Mouse (Mus musculus) liver, embryonic 15.5 days (tissue): ENCODE results near the gene Las1l. TPM values are rescaled to one million over a fixed set of nuclear protein-coding genes. Genes with fewer than 3 reads are reported as not detected.

Experiments
- ATAC-seq: fragments of 200-750 bp; cut with Nextera tagmentation; 2 replicates; pipeline ENCODE4 v1.8.0; 2017; ENCODE audit warnings: moderate number of reproducible peaks, mild to moderate bottlenecking, moderate library complexity; ENCODE audit not compliant: insufficient read depth
- H3K27ac ChIP-seq: fragments of 300-500 bp; sonication (generic); replicated peaks from 2 replicates; pipeline ENCODE4 v1.5.1; 2015; ENCODE audit warnings: mild to moderate bottlenecking, inconsistent platforms
- H3K27me3 ChIP-seq: fragments of 300-500 bp; sonication (generic); 2 replicates; pipeline ENCODE4 v1.6.1; 2015; ENCODE audit warnings: mild to moderate bottlenecking, inconsistent platforms
- H3K36me3 ChIP-seq: fragments of 300-500 bp; sonication (generic); replicated peaks from 2 replicates; pipeline ENCODE4 v1.6.1; 2015; ENCODE audit warnings: moderate library complexity, mild to moderate bottlenecking, inconsistent platforms
- H3K4me1 ChIP-seq: fragments of 300-500 bp; sonication (generic); replicated peaks from 2 replicates; pipeline ENCODE4 v1.6.1; 2015; ENCODE audit warnings: inconsistent platforms
- H3K4me2 ChIP-seq: fragments of 300-500 bp; sonication (generic); 2 replicates; pipeline ENCODE4 v1.6.1; 2015; ENCODE audit warnings: moderate library complexity, mild to moderate bottlenecking, inconsistent platforms
- H3K4me3 ChIP-seq: fragments of 300-500 bp; sonication (generic); replicated peaks from 2 replicates; pipeline ENCODE4 v1.5.1; 2015; ENCODE audit warnings: mild to moderate bottlenecking, inconsistent platforms
- H3K9ac ChIP-seq: fragments of 300-500 bp; sonication (generic); 2 replicates; pipeline ENCODE4 v1.6.1; 2015; ENCODE audit warnings: moderate library complexity, mild to moderate bottlenecking, inconsistent platforms
- H3K9me3 ChIP-seq: fragments of 300-500 bp; sonication (generic); replicated peaks from 2 replicates; pipeline ENCODE4 v1.6.1; 2016; ENCODE audit warnings: inconsistent platforms
- whole genome bisulfite sequencing: fragments of 180-500 bp; shearing (Covaris S2); methylation state at CpG from one replicate; pipeline ENCODE4 v1.1.7; 2015; ENCODE audit warnings: mixed read lengths; ENCODE audit not compliant: insufficient replicate concordance; 5-methylcytosine and 5-hydroxymethylcytosine counted together
- polyA plus RNA-seq: library from polyadenylated mRNA; unstranded; fragments of >200 nt; fragmentation: Nextera tagmentation; extraction: Ambion mirVana; gene quantifications from 2 replicates; pipeline ENCODE4 v1.2.1, GENCODE M21; 2015

The Las1l gene
- polyA plus RNA-seq, 1 experiment from 2014 or later, result 26.3 TPM

GRCm38 (mm10) chrX:95950776-95951175 is 6.0 kb downstream of the Las1l start:
- no peak overlapping the region for H3K4me2 ChIP-seq
- H3K36me3 ChIP-seq, result 0 out of 2 replicates have a peak, but pooled peaks cover 20% of the 10 kb centered on the region
- no peak overlapping the region for H3K9ac ChIP-seq
- no peak overlapping the region for H3K27ac ChIP-seq
- no peak overlapping the region for H3K4me3 ChIP-seq
- H3K9me3 ChIP-seq, result no peaks in the 10 kb centered on the region
- no peak for ATAC-seq
- H3K27me3 ChIP-seq, result no peaks in the 10 kb centered on the region
- H3K4me1 ChIP-seq, result 0 out of 2 replicates have a peak, but pooled peaks cover 4% of the 10 kb centered on the region
- 33% methylated on average over 3 of the region's 3 CpGs for WGBS

- H3K36me3 ChIP-seq, result 0 out of 2 replicates have a peak, but pooled peaks cover 20% of the 10 kb centered on the region
- WGBS, result 66% methylated on average over 4 of the region's 4 CpGs
These were observed 8.6 kb downstream of the Las1l start for GRCm38 (mm10) chrX:95948135-95948534.

GRCm38 (mm10) chrX:95945496-95945895 is 11.3 kb downstream of the Las1l start:
- H3K9ac ChIP-seq, result no peak overlapping the region
- 81% methylated on average over 2 of the region's 2 CpGs for WGBS
- no peaks in the 10 kb centered on the region for H3K4me1 ChIP-seq
- H3K36me3 ChIP-seq, result 0 out of 2 replicates have a peak, but pooled peaks cover 20% of the 10 kb centered on the region
- no peaks in the 10 kb centered on the region for H3K27me3 ChIP-seq
- H3K9me3 ChIP-seq, result no peaks in the 10 kb centered on the region
- H3K4me3 ChIP-seq, result no peak overlapping the region
- no peak for ATAC-seq
- H3K27ac ChIP-seq, result no peak overlapping the region
- no peak overlapping the region for H3K4me2 ChIP-seq

More at GRCm38 (mm10) chrX:95948135-95948534, 8.6 kb downstream of the Las1l start:
- Histone ChIP-seq H3K4me3 (no peak overlapping the region), H3K27me3 (no peaks in the 10 kb centered on the region), H3K4me2 (no peak overlapping the region), H3K27ac (no peak overlapping the region), H3K9ac (no peak overlapping the region), H3K4me1 (no peaks in the 10 kb centered on the region), H3K9me3 (no peaks in the 10 kb centered on the region)
- ATAC-seq, result no peak

GRCm38 (mm10) chrX:95935481-95935880 is 21.3 kb downstream of the Las1l start:
- 68% methylated on average over 2 of the region's 2 CpGs for WGBS

GRCm38 (mm10) chrX:95902716-95903115 is 54.0 kb downstream of the Las1l start:
- Histone ChIP-seq H3K27ac (no peak overlapping the region), H3K9ac (no peak overlapping the region), H3K4me3 (no peak overlapping the region), H3K4me1 (no peaks in the 10 kb centered on the region), H3K9me3 (no peaks in the 10 kb centered on the region), H3K36me3 (no peaks in the 10 kb centered on the region), H3K27me3 (no peaks in the 10 kb centered on the region), H3K4me2 (no peak overlapping the region)
- ATAC-seq, result no peak
- WGBS, result 58% methylated on average over 3 of the region's 3 CpGs

More at GRCm38 (mm10) chrX:95935481-95935880, 21.3 kb downstream of the Las1l start:
- Histone ChIP-seq H3K9ac (no peak overlapping the region), H3K9me3 (no peaks in the 10 kb centered on the region), H3K4me3 (no peak overlapping the region), H3K36me3 (0 out of 2 replicates have a peak, but pooled peaks cover 12% of the 10 kb centered on the region), H3K27me3 (no peaks in the 10 kb centered on the region), H3K4me2 (no peak overlapping the region), H3K27ac (no peak overlapping the region), H3K4me1 (no peaks in the 10 kb centered on the region)
- no peak for ATAC-seq

Other genes starting within 250 kb of the Las1l start
- 0.14 and 0.18 TPM in 2 replicates for gene Zc3h12b, start 245.3 kb downstream of the Las1l start, polyA plus RNA-seq
- gene Msn, start 139.1 kb upstream of the Las1l start, polyA plus RNA-seq, result 53.3 and 53.9 TPM in 2 replicates